Mouse (Mus musculus) CH12.LX (cell line): ENCODE data around the gene Plekhh3. TPM values are rescaled to one million over a fixed set of nuclear protein-coding genes. Genes with fewer than 3 reads are reported as not detected.

Experiments
- DNase-seq: peaks from one replicate; pipeline ENCODE4 v3.0.0-alpha.2; 2013; ENCODE audit errors: extremely low read depth
- H3K27ac ChIP-seq: 2 replicates; pipeline ENCODE4 v1.5.1; 2012; ENCODE audit warnings: low read depth, mild to moderate bottlenecking, control low read depth, moderate library complexity; ENCODE audit not compliant: insufficient read depth
- H3K27me3 ChIP-seq: replicated peaks from 2 replicates; pipeline ENCODE3; 2012; ENCODE audit warnings: inconsistent platforms
- H3K36me3 ChIP-seq, 2 experiments: replicated peaks in 1 of 2; 2 replicates each; pipeline versions ENCODE3 to v1.6.1; 2012; ENCODE audit warnings: inconsistent platforms in 1 of 2, low read length in 1 of 2, mild to moderate bottlenecking in 1 of 2, mixed read lengths in 1 of 2, moderate library complexity in 1 of 2; ENCODE audit not compliant: control insufficient read depth in 1 of 2, insufficient read depth in 1 of 2
- H3K4me1 ChIP-seq, 2 experiments: 2 replicates each; pipeline ENCODE4 v1.6.1; 2012; ENCODE audit warnings: inconsistent platforms in 1 of 2, moderate library complexity in 1 of 2; ENCODE audit not compliant: insufficient read depth in 2 of 2, control insufficient read depth in 1 of 2
- H3K4me2 ChIP-seq: 2 replicates; pipeline ENCODE4 v1.6.1; 2012; ENCODE audit warnings: low read depth, mild to moderate bottlenecking, control low read depth; ENCODE audit not compliant: poor library complexity, insufficient read depth, severe bottlenecking
- H3K4me3 ChIP-seq, 3 experiments: fragments of 150-350 bp in 1 of 3; sonication (generic) in 1 of 3; replicated peaks in 1 of 3; 2 replicates each; pipeline versions ENCODE3 to v1.5.1; 2011 to 2012; ENCODE audit warnings: low read depth in 2 of 3, low read length in 2 of 3, mild to moderate bottlenecking in 2 of 3, moderate library complexity in 2 of 3, control low read depth in 1 of 3, improper control_type of control experiment in 1 of 3, inconsistent platforms in 1 of 3, mixed read lengths in 1 of 3; ENCODE audit not compliant: poor library complexity in 1 of 3
- H3K79me2 ChIP-seq: replicated peaks from 2 replicates; pipeline ENCODE4 v1.6.1; 2012; ENCODE audit warnings: mild to moderate bottlenecking, moderate library complexity; ENCODE audit not compliant: control insufficient read depth, poor library complexity, insufficient read depth, severe bottlenecking; ENCODE audit errors: extremely low read depth
- H3K9ac ChIP-seq: 2 replicates; pipeline ENCODE4 v1.6.1; 2012; ENCODE audit warnings: low read depth, mild to moderate bottlenecking, control low read depth, moderate library complexity; ENCODE audit not compliant: insufficient read depth
- H3K9me3 ChIP-seq: replicated peaks from 2 replicates; pipeline ENCODE3; 2012; ENCODE audit warnings: low read length, inconsistent platforms, mixed read lengths
- BHLHE40 ChIP-seq: IDR thresholded peaks from 2 replicates; pipeline ENCODE4 v1.6.1; 2011; ENCODE audit warnings: mild to moderate bottlenecking, low read depth, low read length, improper control_type of control experiment
- CHD1 ChIP-seq: IDR thresholded peaks from 2 replicates; pipeline ENCODE4 v1.6.1; 2012; ENCODE audit warnings: low read depth, low read length, improper control_type of control experiment, inconsistent platforms
- CHD2 ChIP-seq: IDR thresholded peaks from 2 replicates; pipeline ENCODE4 v1.6.1; 2011; ENCODE audit warnings: low read length, improper control_type of control experiment
- CTCF ChIP-seq, 2 experiments: IDR thresholded peaks in 1 of 2; conservative IDR thresholded peaks in 1 of 2; 2 replicates each; pipeline ENCODE4 v1.5.1; 2011 to 2012; ENCODE audit warnings: low read depth in 2 of 2, low read length in 2 of 2, improper control_type of control experiment in 1 of 2, inconsistent platforms in 1 of 2, mild to moderate bottlenecking in 1 of 2, moderate library complexity in 1 of 2
- ELF1 ChIP-seq: IDR thresholded peaks from 2 replicates; pipeline ENCODE4 v1.6.1; 2014; ENCODE audit warnings: low read depth, mild to moderate bottlenecking, inconsistent platforms, low read length, improper control_type of control experiment
- EP300 ChIP-seq: IDR thresholded peaks from 2 replicates; pipeline ENCODE4 v1.6.1; 2011; ENCODE audit warnings: low read length, improper control_type of control experiment
- ETS1 ChIP-seq: conservative IDR thresholded peaks from 2 replicates; pipeline ENCODE4 v1.6.1; 2012; ENCODE audit warnings: low read depth, mild to moderate bottlenecking, inconsistent platforms, low read length, improper control_type of control experiment, moderate library complexity
- GABPA ChIP-seq: IDR thresholded peaks from 2 replicates; pipeline ENCODE4 v1.6.1; 2012; ENCODE audit warnings: low read depth, low read length, improper control_type of control experiment, inconsistent platforms; ENCODE audit not compliant: insufficient replicate concordance
- JUND ChIP-seq: conservative IDR thresholded peaks from 2 replicates; pipeline ENCODE4 v1.6.1; 2011; ENCODE audit warnings: low read depth, low read length, improper control_type of control experiment
- KAT2A ChIP-seq: IDR thresholded peaks from 2 replicates; pipeline ENCODE4 v1.6.1; 2012; ENCODE audit warnings: low read length, improper control_type of control experiment, inconsistent platforms; ENCODE audit not compliant: insufficient replicate concordance
- MAZ ChIP-seq: IDR thresholded peaks from 2 replicates; pipeline ENCODE4 v1.6.1; 2012; ENCODE audit warnings: low read depth, mild to moderate bottlenecking, inconsistent platforms, low read length, improper control_type of control experiment, moderate library complexity
- MEF2A ChIP-seq: IDR thresholded peaks from 2 replicates; pipeline ENCODE4 v1.6.1; 2014; ENCODE audit warnings: low read depth, mild to moderate bottlenecking, inconsistent platforms, low read length, improper control_type of control experiment, borderline replicate concordance
- MXI1 ChIP-seq: IDR thresholded peaks from 2 replicates; pipeline ENCODE4 v1.6.1; 2011; ENCODE audit warnings: mild to moderate bottlenecking, low read depth, low read length, improper control_type of control experiment
- MYC ChIP-seq: IDR thresholded peaks from 2 replicates; pipeline ENCODE4 v1.6.1; 2011; ENCODE audit warnings: low read depth, mild to moderate bottlenecking, improper control_type of control experiment, low read length
- PAX5 ChIP-seq: IDR thresholded peaks from 2 replicates; pipeline ENCODE4 v1.6.1; 2012; ENCODE audit warnings: low read length, inconsistent platforms, mixed read lengths
- POLR2AphosphoS2 ChIP-seq: IDR thresholded peaks from 2 replicates; pipeline ENCODE4 v1.6.1; 2011; ENCODE audit warnings: low read depth, low read length, improper control_type of control experiment
- RAD21 ChIP-seq: IDR thresholded peaks from 2 replicates; pipeline ENCODE4 v1.6.1; 2011; ENCODE audit warnings: low read depth, mild to moderate bottlenecking, low read length, improper control_type of control experiment, moderate library complexity
- RCOR1 ChIP-seq: conservative IDR thresholded peaks from 2 replicates; pipeline ENCODE4 v1.6.1; 2012; ENCODE audit warnings: low read depth, mild to moderate bottlenecking, inconsistent platforms, low read length, improper control_type of control experiment
- TBP ChIP-seq: conservative IDR thresholded peaks from 2 replicates; pipeline ENCODE4 v1.6.1; 2011; ENCODE audit warnings: low read depth, low read length, improper control_type of control experiment
- TCF12 ChIP-seq: IDR thresholded peaks from 2 replicates; pipeline ENCODE4 v1.6.1; 2014; ENCODE audit warnings: low read depth, mild to moderate bottlenecking, inconsistent platforms, low read length, improper control_type of control experiment
- ZKSCAN1 ChIP-seq: IDR thresholded peaks from 2 replicates; pipeline ENCODE4 v1.6.1; 2012; ENCODE audit warnings: low read depth, inconsistent platforms, low read length, improper control_type of control experiment, borderline replicate concordance
- ZMIZ1 ChIP-seq: IDR thresholded peaks from 2 replicates; pipeline ENCODE4 v1.6.1; 2012; ENCODE audit warnings: low read depth, mild to moderate bottlenecking, inconsistent platforms, low read length, improper control_type of control experiment
- ZNF384 ChIP-seq: IDR thresholded peaks from 2 replicates; pipeline ENCODE4 v1.6.1; 2012; ENCODE audit warnings: low read depth, low read length, improper control_type of control experiment, inconsistent platforms
- dilution Hi-C: fragments of 300-500 bp; cut with MboI; formaldehyde crosslinking; loops from 2 replicates; pipeline ENCODE4 v1.14.3; 2020; ENCODE audit warnings: low sequenced_read_pairs; ENCODE audit not compliant: extremely low pct_unique_long_range_greater_than_20kb, extremely low pct_ligation_motif_present
- in situ Hi-C: fragments of 300-500 bp; cut with MboI; formaldehyde crosslinking; loops from 3 replicates; pipeline ENCODE4 v1.14.3; 2019; ENCODE audit warnings: low sequenced_read_pairs, low pct_ligation_motif_present, low pct_unique_long_range_greater_than_20kb, mixed read lengths
- polyA plus RNA-seq: library from polyadenylated mRNA; unstranded; fragments of >175 nt; gene quantifications from 2 replicates; pipeline ENCODE4 v1.2.1, GENCODE M21; 2012; ENCODE audit warnings: low read depth; ENCODE audit not compliant: insufficient read length
- total RNA-seq, 2 experiments: library from RNA; depleted of rRNA; stranded (reverse); fragments of 300-350 nt in 1 of 2; fragments of >200 nt in 1 of 2; gene quantifications; 2 replicates each; pipeline ENCODE4 v1.2.3; 2012 to 2014

Gene Plekhh3
- total and polyA plus RNA-seq, 3 experiments, result 2.9 to 20.3 (median 5.0) TPM

- Histone ChIP-seq H3K9me3 (no peaks in the 10 kb centered on the region), H3K79me2 (no peaks in the 10 kb centered on the region), H3K27ac (no peak overlapping the region), H3K27me3 (no peaks in the 10 kb centered on the region), H3K4me2 (no peak overlapping the region), H3K9ac (no peak overlapping the region), H3K36me3 (peaks cover 68 to 85% of the 10 kb centered on the region in 2 experiments), H3K4me3 (no peak overlapping the region), H3K4me1 (peaks cover 0 to 2% of the 10 kb centered on the region in 2 experiments; a peak in 1 of 4 replicates)
- dilution Hi-C loops, result no loop called here
- no peak for DNase-seq
- TF ChIP-seq ZMIZ1 (no peak), TCF12 (no peak), POLR2AphosphoS2 (no peak)
- in situ Hi-C loops, result no loop called here
These were observed 7.4 kb downstream of the Plekhh3 start for GRCm38 (mm10) chr11:101163476-101164350.

- TF ChIP-seq CTCF (conservative IDR thresholded peaks at IDR 0.05 in 1 of 2, IDR thresholded peaks at IDR 0.05 in 1 of 2; ENCODE audit: low read depth in 2 of 2, low read length in 2 of 2), result no peak
- no peak for TF ChIP-seq EP300
- no peak for TF ChIP-seq ZKSCAN1
- TF ChIP-seq RCOR1, result no peak
- no peak for TF ChIP-seq PAX5
- no peak for TF ChIP-seq ZMIZ1
- no peak for TF ChIP-seq ZNF384
- Histone ChIP-seq H3K4me1 (peaks cover 0 to under 1% of the 10 kb centered on the region in 2 experiments; a peak in 1 of 4 replicates), H3K9me3 (no peaks in the 10 kb centered on the region), H3K36me3 (peaks cover 65 to 88% of the 10 kb centered on the region in 2 experiments), H3K27me3 (no peaks in the 10 kb centered on the region), H3K9ac (no peak overlapping the region), H3K79me2 (no peaks in the 10 kb centered on the region), H3K4me3 (no peak overlapping the region), H3K27ac (no peak overlapping the region), H3K4me2 (no peak overlapping the region)
- no peak for DNase-seq
- dilution Hi-C loops, result no loop called here
- in situ Hi-C loops, result no loop called here
These were observed 8.4 kb downstream of the Plekhh3 start for GRCm38 (mm10) chr11:101162772-101163171.

GRCm38 (mm10) chr11:101162301-101162700 is 8.8 kb downstream of the Plekhh3 start:
- H3K36me3 ChIP-seq, result peaks cover 61 to 88% of the 10 kb centered on the region in 2 experiments
- H3K79me2 ChIP-seq, result no peaks in the 10 kb centered on the region
- no peaks in the 10 kb centered on the region for H3K27me3 ChIP-seq
- H3K27ac ChIP-seq, result no peak overlapping the region
- peaks cover 1 to 5% of the 10 kb centered on the region in 2 experiments; a peak in 2 of 4 replicates for H3K4me1 ChIP-seq
- no peak for TF ChIP-seq BHLHE40
- TF ChIP-seq MEF2A, result no peak
- TF ChIP-seq TCF12, result no peak
- TF ChIP-seq MYC, result no peak
- TF ChIP-seq ELF1, result no peak
- TF ChIP-seq TBP, result no peak
- TF ChIP-seq KAT2A, result no peak
- no peak for TF ChIP-seq ZNF384
- no peak for TF ChIP-seq POLR2AphosphoS2
- no peak for TF ChIP-seq ETS1
- no peak for TF ChIP-seq MXI1
- no peak for TF ChIP-seq RAD21
- TF ChIP-seq MAZ, result no peak
- no peak for TF ChIP-seq RCOR1
- TF ChIP-seq JUND, result no peak
- TF ChIP-seq ZKSCAN1, result no peak
- no peak for TF ChIP-seq CHD1
- TF ChIP-seq CHD2, result no peak
- no peak for TF ChIP-seq GABPA
- TF ChIP-seq PAX5, result no peak
- TF ChIP-seq, all 38 proteins: peak for 0
- H3K4me3 ChIP-seq, result no peak overlapping the region
- DNase-seq, result no peak
- H3K9ac ChIP-seq, result no peak overlapping the region
- no peak overlapping the region for H3K4me2 ChIP-seq
- in situ Hi-C loops, result no loop called here
- no peaks in the 10 kb centered on the region for H3K9me3 ChIP-seq
- dilution Hi-C loops, result no loop called here
